16 mouse cellular contexts compared by ENCODE assay signal in the genomic region with DNA sequence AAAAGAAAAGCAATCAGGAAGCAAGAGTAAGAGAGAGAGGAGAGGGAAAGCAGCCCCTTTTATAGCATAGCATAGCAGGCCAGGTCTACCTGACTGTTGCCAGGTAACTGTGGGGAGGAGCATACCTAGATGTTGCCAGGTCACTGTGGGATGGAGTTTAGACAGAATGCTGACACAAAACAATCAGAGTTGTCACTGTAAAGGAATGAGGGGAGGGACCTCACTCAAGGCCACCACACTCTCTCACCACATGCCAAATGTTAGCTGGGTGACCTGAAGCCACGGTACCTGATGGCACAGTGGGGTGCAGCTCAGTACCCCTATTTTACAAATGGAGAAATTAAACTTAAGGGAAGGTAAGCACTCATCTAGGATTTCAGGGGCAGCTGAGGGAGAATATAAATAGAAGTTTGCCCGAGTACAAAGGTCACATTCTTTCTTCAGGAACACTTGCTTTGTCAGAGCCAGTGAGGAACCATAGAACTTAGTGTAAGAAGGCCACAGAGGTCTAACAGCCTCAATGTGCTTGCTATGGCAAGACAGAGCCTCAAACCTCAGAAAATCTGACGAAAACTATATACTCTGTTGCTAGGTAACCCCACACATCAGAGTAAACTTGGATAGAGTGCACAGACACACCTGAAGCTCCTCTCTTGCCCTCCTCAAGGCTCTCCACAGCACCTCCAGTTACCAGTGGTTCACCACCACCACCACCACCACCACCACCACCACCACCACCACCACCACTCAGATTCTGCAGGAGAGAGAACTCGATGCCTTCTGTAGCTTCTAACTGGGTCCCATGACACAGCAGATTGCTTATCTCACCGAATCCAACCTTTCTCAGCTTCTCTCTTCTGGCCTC. TPM values are rescaled to one million over a fixed set of nuclear protein-coding genes. Genes with fewer than 3 reads are reported as not detected.
DNase-seq lines count a peak whose midpoint lies in the region; ATAC-seq and TF ChIP-seq lines count a peak whose summit lies in the region.
"Had no signal": no experiment of that assay in that cellular context is flagged by ENCODE, and none has a peak within 500 bp of the region (broad histone marks: within the 10 kb centered on the region; RNA-seq: fewer than 3 reads in every experiment).

No protein-coding gene starts in this region.

- no peak for TF ChIP-seq POLR2A in heart, adult 2 months (IDR thresholded peaks at IDR 0.05; ENCODE audit: insufficient read depth, low read depth, low read length)

- no peak overlapping the region for H3K9ac ChIP-seq in kidney, embryonic 15.5 days
- no peak overlapping the region for H3K9ac ChIP-seq in heart, adult 2 months (ENCODE audit: low read depth, low read length)
- H3K9ac ChIP-seq: hindbrain, embryonic 12.5 days; liver, embryonic 15.5 days; neural tube, embryonic 12.5 days had no signal

- H3K27me3 ChIP-seq in kidney, embryonic 15.5 days: no peaks in the 10 kb centered on the region
- no peaks in the 10 kb centered on the region for H3K27me3 ChIP-seq in heart, adult 2 months (ENCODE audit: control insufficient read depth, insufficient read depth, low read length)
- H3K27me3 ChIP-seq: hindbrain, embryonic 12.5 days; liver, embryonic 15.5 days; neural tube, embryonic 12.5 days had no signal

- no peak for TF ChIP-seq EP300 in heart, adult 2 months (IDR thresholded peaks at IDR 0.05; ENCODE audit: insufficient read depth, low read depth, low read length)

- H3K36me3 ChIP-seq in kidney, embryonic 15.5 days: no peaks in the 10 kb centered on the region
- no peaks in the 10 kb centered on the region for H3K36me3 ChIP-seq in heart, adult 2 months (ENCODE audit: control insufficient read depth, insufficient read depth, low read length)
- H3K36me3 ChIP-seq: hindbrain, embryonic 12.5 days; liver, embryonic 15.5 days; neural tube, embryonic 12.5 days had no signal

- no peak overlapping the region for H3K4me2 ChIP-seq in kidney, embryonic 15.5 days
- H3K4me2 ChIP-seq: hindbrain, embryonic 12.5 days; liver, embryonic 15.5 days; neural tube, embryonic 12.5 days had no signal

- ATAC-seq in common myeloid progenitor, adult 5-6 weeks (replicated peaks; ENCODE audit: low read depth, poor library complexity, severe bottlenecking): peak; percentile 45; the same call in 1 of the 2 replicates
- ATAC-seq in kidney, embryonic 15.5 days (replicated peaks; ENCODE audit: low FRiP score): no peak
- ATAC-seq in megakaryocyte progenitor cell, adult 5-6 weeks (replicated peaks; ENCODE audit: poor library complexity): peak; percentile 59
- ATAC-seq: forebrain, embryonic 14.5 days had no signal

- H3K9me3 ChIP-seq in kidney, embryonic 15.5 days (replicated peaks): no peaks in the 10 kb centered on the region
- H3K9me3 ChIP-seq: hindbrain, embryonic 12.5 days; liver, embryonic 15.5 days; neural tube, embryonic 12.5 days had no signal

- WGBS in kidney, embryonic 15.5 days: 60% methylated on average over 5 of the region's 5 CpGs
- 60% methylated on average over 5 of the region's 5 CpGs for WGBS in heart, adult 2 months

- DNase-seq in gastrocnemius, adult 2 months: no peak
- no peak for DNase-seq in gastrocnemius, postnatal 4 days (ENCODE audit: low spot score in 2 of 2)
- DNase-seq in cerebellum, postnatal 14 days: no peak
- DNase-seq in lung, adult 18-20 months: no peak
- DNase-seq in heart, adult 2 months: no peak
- DNase-seq: adrenal gland, adult 8-10 months; lung, postnatal 36 days; midbrain, embryonic 14.5 days; thymus, postnatal 4 days had no signal

- peaks cover 42% of the 10 kb centered on the region for H3K4me1 ChIP-seq in kidney, embryonic 15.5 days
- peaks cover 6% of the 10 kb centered on the region for H3K4me1 ChIP-seq in heart, adult 2 months (ENCODE audit: control insufficient read depth, insufficient read depth, low read length)
- H3K4me1 ChIP-seq: hindbrain, embryonic 12.5 days had no signal

- intact Hi-C loops in gastrocnemius, adult 2 months (cut with DNase I): no loop called here
- intact Hi-C loops in heart, adult 2 months (cut with DNase I): no loop called here

- no peak for TF ChIP-seq CTCF in gastrocnemius, adult 2 months (IDR thresholded peaks at IDR 0.05)
- TF ChIP-seq CTCF in heart, adult 2 months (IDR thresholded peaks at IDR 0.05): no peak

- H3K27ac ChIP-seq in gastrocnemius, adult 2 months: peak overlapping the region; percentile 85
- peak overlapping the region; percentile 92 for H3K27ac ChIP-seq in kidney, embryonic 15.5 days
- H3K27ac ChIP-seq in heart, adult 2 months: no peak overlapping the region
- H3K27ac ChIP-seq: hindbrain, embryonic 12.5 days; liver, embryonic 15.5 days; neural tube, embryonic 12.5 days had no signal

- H3K4me3 ChIP-seq in gastrocnemius, adult 2 months: no peak overlapping the region
- H3K4me3 ChIP-seq in kidney, embryonic 15.5 days (replicated peaks): no peak overlapping the region
- H3K4me3 ChIP-seq in heart, adult 2 months: no peak overlapping the region
- H3K4me3 ChIP-seq: hindbrain, embryonic 12.5 days; liver, embryonic 15.5 days; neural tube, embryonic 12.5 days had no signal

- no peaks in the 10 kb centered on the region for H3K79me2 ChIP-seq in heart, adult 2 months (replicated peaks; ENCODE audit: control insufficient read depth, insufficient read depth, low read length)

RNA-seq across cellular contexts. Expression of a gene that starts 8.3 kb away (rescaled TPM):
- 1 to 10 TPM; 4.1 to 4.7 TPM for total RNA-seq in gastrocnemius, adult 2 months (2021)
- 1 to 10 TPM; 9.0 to 9.2 TPM for total RNA-seq in gastrocnemius, postnatal 4 days (2021)
- total RNA-seq in common myeloid progenitor, adult 5-6 weeks (2017): 3.4 and 7.0 TPM in 2 replicates
- 11.1 and 15.8 TPM in 2 replicates for polyA plus RNA-seq in kidney, embryonic 15.5 days (2015; fragmentation: Nextera tagmentation; extraction: Ambion mirVana)
- 0.15 and 0.91 TPM in 2 replicates for total RNA-seq in megakaryocyte progenitor cell, adult 5-6 weeks (2015)
- not detected in 2 replicates for total RNA-seq in megakaryocyte progenitor cell, adult 5-6 weeks (2017)
- 10 to 100 TPM; 16.5 to 18.7 TPM for total RNA-seq in heart, adult 2 months (2021)
- polyA plus RNA-seq in heart, adult 2 months (2012; rRNA removed): 14.8 and 18.1 TPM in 2 replicates

RNA-seq across cellular contexts. Expression of a gene that starts 38.2 kb away (rescaled TPM):
- total RNA-seq in gastrocnemius, adult 2 months (2021): 10 to 100 TPM; 16.1 to 16.4 TPM
- 10 to 100 TPM; 27.2 to 30.3 TPM for total RNA-seq in gastrocnemius, postnatal 4 days (2021)
- 87.3 and 90.9 TPM in 2 replicates for total RNA-seq in common myeloid progenitor, adult 5-6 weeks (2017)
- 71.6 and 78.1 TPM in 2 replicates for polyA plus RNA-seq in kidney, embryonic 15.5 days (2015; fragmentation: Nextera tagmentation; extraction: Ambion mirVana)
- total RNA-seq in megakaryocyte progenitor cell, adult 5-6 weeks (2015): 34.7 and 37.1 TPM in 2 replicates
- 73.5 and 78.5 TPM in 2 replicates for total RNA-seq in megakaryocyte progenitor cell, adult 5-6 weeks (2017)
- total RNA-seq in heart, adult 2 months (2021): 10 to 100 TPM; 13.0 to 14.6 TPM
- 5.8 and 11.1 TPM in 2 replicates for polyA plus RNA-seq in heart, adult 2 months (2012; rRNA removed)
